Mouse (Mus musculus) neutrophil, adult 65 days (primary cell): ENCODE results near the gene Pglyrp3. TPM values are rescaled to one million over a fixed set of nuclear protein-coding genes. Genes with fewer than 3 reads are reported as not detected.

Source experiments
- total RNA-seq: library from RNA; stranded (reverse); gene quantifications from 2 replicates; pipeline ENCODE4 v1.2.4, GENCODE M21; 2023

Pglyrp3 gene
- not detected in 2 replicates for total RNA-seq

GRCm38 (mm10) chr3:92014283-92014682 is at the start of gene Pglyrp3:
Pglyrp3 (plus strand) TSS chr3:92014583.

Other genes starting within 250 kb of the Pglyrp3 start
- not detected in 2 replicates for gene Lor, start 68.6 kb downstream of the Pglyrp3 start, total RNA-seq
- not detected in 2 replicates for gene Prr9, start 109.4 kb downstream of the Pglyrp3 start, total RNA-seq
- gene Lelp1, start 128.2 kb downstream of the Pglyrp3 start, total RNA-seq = not detected in 2 replicates
- gene Sprr2a1, start 201.2 kb downstream of the Pglyrp3 start, total RNA-seq = not detected in 2 replicates
- gene Sprr2a2, start 201.3 kb downstream of the Pglyrp3 start, total RNA-seq = not detected in 2 replicates